Mouse (Mus musculus) spleen, adult 18-20 months (tissue): ENCODE results near the gene Gm572.

Source experiments
- DNase-seq, 2 experiments: peaks; one replicate each; pipeline ENCODE4 v3.0.0; 2022; ENCODE audit warnings: mixed read lengths in 2 of 2

Gm572 gene

DNA sequence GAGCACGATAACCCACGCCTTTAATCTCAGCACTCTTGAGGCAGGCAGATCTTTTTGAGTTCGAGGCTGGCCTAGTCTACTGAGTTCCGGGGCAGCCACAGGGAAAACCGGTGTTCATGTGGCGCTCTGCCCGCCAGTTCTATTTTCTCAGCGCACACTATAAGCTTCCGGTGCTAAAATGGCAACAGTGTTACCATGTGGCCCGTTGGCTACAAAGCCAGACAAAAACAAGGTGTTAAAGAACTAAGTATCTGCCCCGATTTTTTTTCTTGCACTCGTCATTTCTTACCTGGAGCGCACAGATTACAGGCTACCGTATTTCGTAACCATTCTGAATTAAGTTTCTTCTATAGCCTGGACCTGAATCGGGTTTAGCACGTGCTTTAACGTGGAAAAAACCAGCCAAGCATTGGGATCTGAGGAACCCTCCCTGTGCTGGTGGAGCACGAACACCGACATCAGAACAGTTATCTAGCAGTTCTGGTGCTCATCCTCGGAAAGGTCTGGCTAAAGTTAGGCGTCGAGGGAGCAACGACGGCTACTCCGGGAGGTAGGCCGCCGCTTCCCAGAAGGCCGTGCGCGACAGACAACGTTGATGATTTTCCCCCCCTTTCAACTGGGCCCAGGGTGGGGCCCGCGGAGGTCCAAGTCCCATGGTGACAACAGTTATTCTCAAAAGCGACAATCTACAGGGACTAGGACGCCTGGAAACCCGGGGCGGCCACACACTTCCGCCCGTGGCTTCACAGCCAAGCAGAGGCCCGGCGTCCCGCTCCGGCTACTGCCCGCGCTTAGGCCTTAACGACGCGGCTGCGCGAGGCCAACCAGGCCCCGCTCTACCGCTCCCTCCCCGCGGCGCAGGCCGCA lies 17.1 kb upstream of the Gm572 start:
- no peak for DNase-seq

DNA sequence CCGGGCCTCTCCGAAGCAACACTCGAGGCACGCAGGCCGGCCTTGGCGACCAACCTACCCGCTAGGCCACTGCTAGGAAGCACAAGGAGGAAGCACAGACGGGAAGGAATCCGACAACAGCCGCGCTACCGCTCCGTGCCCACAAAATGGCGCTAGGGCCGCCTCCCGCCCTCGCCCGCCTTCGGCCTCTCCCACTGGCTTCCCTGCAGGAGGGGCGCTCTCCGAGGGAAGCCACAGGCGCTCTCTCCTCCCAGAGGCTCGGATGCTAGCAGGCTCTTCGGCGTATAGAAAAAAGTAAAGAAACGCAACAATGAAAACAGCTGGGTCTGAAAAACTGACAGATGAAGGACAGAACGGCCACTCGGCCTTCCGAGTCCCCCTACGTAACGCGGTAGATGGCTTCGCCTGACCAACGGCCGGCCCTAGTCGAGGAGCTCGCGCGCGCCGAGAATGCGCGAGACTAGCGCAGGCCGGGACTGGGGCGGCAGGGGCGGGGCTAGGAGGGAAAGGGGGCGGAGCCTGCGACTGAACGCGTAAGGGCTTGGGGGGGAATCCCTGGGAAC lies 16.4 kb upstream of the Gm572 start, which contains the start of gene Tardbp:
Gene Tardbp (minus strand): TSS at position 397 of the 563 bp plus-strand sequence.
- peak; percentile 96 to 98 for DNase-seq

DNA sequence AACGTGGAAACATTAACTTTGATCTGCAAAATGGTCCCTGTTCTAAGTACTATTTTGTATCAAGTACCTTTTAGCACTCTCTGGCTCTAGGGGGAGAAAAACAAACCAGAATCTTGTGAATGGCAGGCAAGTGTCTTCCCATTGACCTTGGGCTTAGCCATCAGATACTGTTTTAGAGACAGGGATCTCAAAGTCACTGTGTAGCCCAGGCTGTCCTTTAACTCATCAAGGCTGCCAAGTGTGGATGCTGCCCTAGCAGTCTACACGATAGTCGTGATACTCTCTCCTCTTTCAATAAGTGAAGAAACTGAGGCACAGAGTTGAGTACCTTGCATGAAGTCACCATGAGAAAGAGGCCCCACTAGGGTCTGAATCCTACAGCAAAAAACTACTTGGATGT lies 15.9 kb upstream of the Gm572 start:
- DNase-seq: no peak

DNA sequence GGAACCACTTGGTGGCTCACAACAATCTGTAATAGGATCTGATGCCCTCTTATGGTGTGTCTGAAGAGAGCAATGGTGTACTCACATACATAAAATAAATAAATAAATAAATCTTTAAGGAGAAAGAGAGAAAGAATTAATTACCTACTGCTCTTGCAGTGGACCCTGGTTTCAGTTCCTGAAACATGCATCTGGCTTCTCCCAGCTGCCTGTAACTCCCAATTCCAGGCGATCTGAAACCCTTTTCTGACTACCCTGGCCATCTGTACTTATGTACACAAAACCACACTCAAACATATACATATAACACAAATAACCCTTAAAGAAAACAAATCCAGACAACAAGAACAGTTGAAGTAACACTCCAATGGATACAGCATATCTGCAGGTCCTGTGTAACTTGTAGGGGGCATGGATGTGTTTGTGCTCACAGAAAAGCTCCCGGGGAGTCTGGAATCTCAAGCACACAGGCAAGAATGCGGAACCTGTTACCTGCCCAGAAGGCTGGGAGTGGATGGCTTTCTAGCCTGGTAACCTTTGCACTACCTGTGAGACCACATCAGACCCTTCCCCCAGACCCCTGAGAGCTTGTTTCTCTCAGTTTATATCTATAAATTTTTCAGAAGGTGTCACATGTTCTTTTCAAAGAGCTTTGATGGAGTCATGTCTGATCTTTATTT lies 11.0 kb upstream of the Gm572 start:
- DNase-seq: no peak

DNA sequence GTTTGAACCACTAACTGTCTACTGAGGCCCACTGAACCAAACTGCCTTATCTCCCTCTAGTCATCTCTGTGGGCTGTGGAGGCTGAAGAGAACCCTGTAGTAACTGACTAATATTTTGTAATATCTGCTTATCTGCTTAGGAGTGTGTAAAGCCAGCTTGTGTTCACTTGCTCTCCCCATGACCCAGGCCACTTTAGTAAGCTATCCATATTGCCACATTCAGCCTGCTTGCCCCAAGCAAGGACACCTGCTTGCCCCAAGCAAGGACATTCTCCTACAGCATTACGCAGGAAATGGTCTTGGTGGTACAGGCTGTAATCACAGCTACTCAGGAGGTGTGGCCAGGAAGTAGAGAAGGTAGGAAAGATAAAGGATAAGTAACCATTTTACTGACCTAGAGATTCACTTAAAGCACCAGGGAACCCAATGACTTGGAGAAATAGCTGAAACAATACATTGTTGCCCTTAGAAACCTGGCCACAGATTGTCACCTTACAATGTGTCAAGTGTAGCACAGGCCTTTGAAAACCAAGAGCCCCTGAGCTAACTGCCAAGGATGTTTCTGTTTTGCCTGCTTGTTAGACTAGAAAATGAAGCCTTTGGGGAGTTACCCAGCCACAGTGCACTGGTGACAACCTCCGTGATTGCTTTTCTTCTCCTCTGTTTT lies 9.6 kb upstream of the Gm572 start:
- no peak for DNase-seq

DNA sequence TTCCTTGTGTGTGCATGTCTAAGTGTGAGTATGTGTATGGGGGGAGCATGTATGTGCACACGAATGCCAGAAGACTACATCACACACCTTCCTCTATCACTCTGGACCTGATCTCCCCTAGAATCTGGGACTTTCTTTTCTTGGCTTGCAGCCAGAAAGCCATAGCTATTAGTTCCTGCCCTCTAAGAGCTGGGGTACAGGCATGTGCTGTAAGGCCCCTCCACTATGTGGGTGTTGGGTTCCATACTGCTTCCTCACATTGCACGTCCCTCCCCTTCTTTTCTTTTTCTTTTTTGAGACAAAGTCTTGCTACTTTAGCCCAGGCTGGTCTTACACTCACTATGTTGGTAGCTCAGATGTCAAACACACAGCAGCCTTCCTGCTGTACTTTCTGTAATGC lies 7.8 kb upstream of the Gm572 start:
- DNase-seq: no peak

DNA sequence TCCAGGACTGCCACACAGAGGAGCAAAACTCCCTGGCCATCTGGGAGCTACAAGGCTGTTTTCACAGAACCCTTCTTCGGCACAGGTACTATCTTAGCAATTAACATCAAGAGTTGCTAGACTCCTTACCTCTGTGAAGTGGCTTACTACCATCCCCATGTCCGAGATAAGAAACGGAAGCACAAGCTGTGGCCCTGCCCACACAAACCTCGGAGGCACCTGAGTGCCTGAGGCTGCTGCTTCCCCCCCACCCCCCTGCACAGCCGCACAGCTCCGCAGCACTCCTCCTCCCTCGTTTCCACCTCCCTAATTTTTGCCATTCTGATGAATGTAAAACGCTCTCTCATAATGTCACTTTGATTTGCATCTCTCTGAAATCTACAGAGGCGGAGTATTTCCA lies 4.8 kb upstream of the Gm572 start:
- DNase-seq: no peak

DNA sequence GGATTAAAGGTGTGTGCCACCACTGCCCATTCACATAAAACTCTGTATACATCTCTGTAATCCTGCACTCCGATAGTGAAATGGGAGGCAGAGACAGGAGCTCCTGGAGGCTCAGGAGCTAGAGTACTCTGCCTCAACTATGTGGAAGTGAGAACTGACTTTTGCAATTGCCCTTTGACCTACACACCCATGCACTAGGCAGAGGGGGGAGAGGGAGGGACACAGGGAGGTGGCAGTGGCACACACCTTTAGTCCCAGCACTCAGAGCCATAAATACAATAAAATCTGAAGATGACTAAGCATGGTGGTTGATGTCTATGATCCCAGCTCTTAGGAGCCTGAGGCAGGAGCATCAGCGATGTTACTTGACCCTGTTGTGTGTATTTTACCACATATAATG lies 3.7 kb upstream of the Gm572 start:
- no peak for DNase-seq

DNA sequence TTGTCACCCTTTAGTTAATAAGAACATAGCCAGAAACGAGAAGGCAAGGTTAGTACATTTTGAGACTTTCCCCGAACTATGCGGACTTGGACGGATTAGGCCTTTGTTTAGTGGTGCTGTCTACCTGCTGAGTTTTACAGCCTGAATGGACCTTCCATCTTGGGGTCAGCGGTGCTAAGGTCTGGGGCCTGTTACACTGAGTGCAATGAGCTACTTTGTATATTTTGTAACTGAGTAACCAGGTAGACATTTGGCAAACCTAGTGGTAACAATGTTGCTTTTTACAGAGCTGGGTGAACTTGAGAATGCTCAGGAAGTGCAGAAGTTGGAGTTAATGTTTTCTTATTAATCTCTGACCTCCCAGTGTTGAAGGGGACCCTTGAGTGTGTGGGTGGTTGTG lies 2.0 kb upstream of the Gm572 start:
- DNase-seq: no peak

DNA sequence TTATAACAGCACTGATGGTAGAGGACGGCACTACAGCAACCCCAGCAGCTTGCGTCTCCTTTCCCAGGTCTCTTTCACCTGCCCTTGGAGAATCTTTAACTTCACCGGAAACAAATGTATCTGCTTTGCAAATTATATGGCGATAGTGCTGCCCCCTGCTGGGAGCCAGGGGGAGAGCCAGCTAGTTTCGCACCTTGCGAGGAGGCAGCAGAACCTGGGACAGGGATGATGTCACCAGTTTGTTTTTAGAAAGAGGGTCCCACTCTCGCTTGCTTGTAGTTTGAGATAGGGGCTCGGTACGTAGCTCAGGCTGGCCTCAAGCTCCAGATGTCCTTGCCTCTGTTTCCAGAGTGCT lies 1.0 kb downstream of the Gm572 start:
- peak; percentile 38 to 72 for DNase-seq

DNA sequence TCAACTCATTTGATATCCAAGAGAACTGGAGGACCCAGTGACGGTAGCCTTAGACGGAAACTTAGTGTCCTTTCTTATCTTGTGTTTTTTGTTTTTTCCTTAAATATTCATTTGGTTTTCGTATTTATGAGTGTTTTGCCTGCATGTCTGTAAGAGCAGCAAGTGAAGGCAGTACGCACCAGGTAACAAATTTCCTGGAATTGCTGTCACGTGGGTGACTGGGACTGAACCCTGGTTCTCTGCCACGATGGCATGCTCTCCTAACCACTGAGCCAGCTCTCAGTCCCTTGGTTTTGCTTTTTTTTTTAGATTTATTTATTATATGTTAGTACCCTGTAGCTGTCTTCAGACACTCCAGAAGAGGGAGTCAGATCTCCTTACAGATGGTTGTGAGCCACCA lies 1.8 kb downstream of the Gm572 start:
- DNase-seq: no peak

DNA sequence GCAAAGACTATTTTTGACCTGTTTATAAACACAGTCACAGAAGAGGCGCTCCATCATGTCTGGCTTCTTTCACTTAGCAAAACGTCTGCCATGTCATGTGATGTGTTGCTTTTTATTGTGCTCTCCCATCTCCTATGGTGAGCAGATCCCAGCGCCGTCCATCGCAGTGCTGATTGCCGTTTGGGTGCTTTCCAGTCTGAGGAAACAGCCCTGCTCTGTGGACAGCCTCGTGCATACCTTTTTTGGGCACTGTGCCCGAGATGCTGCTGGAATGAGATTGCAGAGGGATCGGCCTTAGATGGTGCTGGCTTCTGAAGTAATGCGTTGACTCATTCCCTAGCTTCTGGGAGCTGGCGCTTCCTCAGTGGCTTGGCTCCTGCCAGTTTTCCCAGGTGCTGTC lies 3.5 kb downstream of the Gm572 start:
- no peak for DNase-seq

DNA sequence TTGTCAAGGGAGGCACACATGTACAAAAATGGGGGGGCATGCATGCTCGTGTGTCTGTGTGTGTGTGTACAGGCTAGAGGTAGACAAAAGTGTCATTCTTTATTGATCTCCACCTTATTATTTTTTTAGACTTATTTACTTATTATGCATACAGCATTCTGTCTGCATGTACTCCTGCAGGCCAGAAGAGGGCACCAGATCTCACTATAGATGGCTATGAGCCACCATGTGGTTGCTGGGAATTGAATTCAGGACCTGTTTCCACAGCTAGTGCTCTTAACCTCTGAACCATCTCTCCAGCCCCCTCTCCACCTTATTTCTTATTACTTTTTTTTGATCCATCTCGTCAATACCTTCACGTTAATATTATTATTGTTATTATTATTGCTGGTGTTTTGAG lies 6.2 kb downstream of the Gm572 start:
- no peak for DNase-seq

DNA sequence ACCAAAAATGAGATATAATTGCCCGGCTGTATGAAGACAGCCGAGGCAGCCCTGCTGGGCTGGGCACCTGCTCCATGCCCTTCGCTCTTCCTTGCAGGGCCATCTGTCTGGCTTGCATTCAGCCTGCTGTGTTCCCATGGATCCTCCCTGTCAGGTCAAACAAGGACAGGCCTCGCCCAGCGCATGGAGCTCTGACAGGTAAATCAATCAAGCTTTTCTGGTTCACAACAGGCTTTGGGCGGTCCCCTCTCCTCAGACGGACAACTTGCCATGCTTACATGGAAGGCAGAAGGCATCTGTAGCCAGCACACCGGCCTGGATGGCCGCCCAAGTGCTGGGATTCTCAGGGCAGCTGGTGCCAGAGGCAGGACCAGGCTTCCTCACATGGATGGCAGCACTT lies 7.9 kb downstream of the Gm572 start:
- DNase-seq: no peak

DNA sequence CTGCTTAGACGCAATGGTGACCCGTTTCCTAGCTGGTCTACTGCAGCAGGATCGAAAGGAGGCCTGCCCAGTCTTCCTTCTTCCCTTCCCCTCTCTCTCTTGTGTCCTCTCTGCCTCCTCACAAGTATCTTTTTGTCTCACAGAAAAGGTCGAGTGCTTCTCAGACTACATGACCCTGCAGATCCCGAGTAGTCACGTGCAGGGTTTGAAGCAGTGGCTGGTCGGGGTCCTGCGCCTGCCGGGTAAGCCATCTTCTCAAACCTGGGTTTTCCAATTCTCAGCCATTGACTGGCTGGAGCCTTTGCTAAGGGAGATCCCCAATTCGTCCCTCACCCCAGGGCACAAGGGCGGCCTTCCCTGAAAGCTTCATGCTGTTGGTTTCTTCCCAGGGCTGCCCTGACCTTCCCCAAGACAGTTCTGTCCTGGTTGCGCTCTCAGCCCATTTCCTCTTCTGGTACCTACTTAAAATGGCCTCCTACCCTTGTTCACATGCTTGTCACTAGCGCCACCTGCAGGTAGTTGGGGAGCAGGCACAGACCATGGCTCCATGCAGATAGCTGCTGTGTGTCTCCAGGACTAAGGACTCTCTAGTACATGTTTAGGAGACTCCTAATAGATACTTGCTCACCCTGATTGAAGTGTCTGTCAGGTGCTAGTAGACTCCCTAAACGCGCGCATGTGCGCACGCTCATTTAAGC lies 11.7 kb downstream of the Gm572 start:
- DNase-seq: no peak

DNA sequence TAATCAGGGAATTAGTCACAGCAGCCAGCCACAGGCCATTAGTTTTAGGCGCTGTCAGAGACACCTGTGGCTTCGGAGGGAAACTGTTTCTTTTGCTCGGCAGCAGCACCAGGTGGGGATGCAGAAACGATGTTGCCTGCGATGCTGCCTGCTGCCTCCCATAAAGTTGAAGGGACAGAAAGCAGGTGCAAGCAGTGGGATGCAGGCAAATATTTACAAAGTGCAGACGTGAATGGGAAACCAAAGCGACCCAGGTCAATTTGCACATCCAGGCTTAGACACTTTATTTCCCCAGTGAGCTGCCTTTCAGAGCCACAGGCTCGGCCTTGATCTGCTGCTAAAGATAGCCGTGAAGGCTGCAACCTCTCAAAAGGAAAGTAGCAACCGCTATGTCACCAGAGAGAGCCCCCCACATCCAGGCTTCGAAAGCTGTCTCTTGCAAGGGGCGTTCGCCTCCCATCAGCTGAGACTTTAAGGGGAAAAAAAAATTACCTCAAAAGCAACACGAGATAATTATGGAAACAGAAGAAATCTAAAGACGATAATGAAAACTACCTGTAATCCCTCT lies 13.7 kb downstream of the Gm572 start:
- DNase-seq: no peak

DNA sequence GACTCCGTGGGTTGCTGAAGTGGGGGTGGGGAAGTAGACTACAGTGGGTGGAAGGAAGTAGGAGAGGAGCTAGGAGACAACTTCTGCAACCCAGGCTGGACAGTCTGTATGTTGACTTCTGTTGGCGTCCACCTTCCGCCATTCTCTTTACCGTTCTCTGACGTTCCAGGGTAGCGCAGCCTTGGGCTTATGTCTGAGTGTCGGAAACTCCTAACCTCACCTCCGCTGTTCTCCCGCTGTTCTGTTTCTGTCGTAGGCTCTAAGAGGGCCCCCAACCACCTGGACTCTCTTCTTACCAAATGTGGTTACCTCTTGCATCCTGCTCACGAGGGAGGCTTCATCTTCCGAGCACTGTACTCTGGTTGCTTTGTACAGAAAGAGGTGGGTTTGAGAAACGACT lies 14.7 kb downstream of the Gm572 start:
- DNase-seq: no peak

DNA sequence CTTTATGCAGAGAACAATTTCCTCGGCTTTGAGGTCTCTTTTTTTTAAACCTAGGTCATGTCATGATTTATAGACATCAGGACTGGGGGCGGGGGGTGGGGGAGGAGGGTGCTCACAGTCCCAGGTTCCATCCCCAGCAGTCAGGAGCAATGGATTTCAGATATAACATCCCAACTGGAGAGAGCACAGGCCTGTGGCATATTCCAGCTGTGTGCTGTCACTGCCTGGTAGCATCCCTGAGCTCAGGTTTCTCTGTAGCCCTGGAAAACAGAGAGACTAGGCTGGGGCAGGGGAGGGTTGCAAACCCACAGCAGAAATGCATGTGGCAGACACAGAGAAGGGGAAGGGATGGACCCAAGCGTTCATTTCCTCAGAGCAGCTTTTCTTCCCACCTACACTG lies 17.1 kb downstream of the Gm572 start:
- DNase-seq: no peak

DNA sequence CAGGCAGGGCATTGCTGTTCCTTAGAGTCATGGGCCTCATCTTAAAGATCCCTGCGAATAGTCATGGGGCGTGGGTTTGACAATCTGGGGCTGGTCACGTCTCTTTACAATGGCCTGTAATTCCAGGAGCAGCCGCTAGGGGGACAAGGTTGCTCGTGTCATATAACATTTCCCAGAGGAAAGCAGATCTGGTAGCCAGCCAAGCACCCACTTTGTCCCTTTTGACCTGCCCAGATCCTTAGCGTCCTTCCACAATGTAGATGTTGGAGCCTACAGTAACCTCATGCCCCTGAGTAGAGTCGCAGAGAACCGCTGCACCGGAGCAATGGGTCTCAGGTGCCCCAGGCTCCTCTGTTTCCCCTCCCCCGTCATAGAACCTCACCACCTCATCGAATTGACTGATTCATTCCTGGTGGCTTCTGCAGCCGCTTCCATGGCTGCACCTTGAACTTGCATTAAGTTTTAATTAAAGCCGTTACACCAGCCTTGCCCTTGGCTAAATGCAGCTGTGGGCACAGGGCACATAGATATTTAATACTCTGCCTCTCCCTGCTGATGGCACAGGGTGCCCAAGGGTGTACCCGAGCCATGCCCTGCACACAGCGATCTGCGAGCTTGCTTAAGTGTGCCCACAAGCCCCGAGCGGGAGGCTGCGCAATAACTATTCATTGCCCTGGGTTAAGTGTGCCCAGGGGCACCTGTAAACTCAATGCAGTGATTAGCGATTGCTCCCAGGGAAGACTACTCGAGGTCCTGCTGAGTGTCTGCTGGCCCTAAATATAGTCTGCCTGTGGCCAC lies 19.2 kb downstream of the Gm572 start:
- DNase-seq: peak; percentile 37 to 78

DNA sequence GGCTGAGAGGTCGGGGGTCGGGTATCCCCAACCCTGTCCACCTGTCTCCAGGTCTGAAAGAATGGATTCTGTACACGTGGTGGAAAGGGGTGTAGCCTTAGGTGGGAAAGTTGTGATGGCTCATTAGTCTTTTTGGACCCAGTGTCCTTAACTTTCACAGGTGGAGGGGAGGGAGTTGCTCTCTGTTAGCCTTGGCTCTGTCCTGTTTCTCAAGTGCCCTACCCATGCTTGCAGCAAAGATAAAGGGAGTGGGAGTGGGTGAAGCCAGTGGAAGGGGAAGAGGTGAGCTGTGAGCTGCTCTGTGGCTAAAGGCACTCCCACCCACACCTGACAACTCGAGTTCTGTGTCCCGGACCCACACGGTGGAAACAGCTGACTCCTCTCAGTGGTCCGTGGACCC lies 20.2 kb downstream of the Gm572 start:
- DNase-seq: no peak

DNA sequence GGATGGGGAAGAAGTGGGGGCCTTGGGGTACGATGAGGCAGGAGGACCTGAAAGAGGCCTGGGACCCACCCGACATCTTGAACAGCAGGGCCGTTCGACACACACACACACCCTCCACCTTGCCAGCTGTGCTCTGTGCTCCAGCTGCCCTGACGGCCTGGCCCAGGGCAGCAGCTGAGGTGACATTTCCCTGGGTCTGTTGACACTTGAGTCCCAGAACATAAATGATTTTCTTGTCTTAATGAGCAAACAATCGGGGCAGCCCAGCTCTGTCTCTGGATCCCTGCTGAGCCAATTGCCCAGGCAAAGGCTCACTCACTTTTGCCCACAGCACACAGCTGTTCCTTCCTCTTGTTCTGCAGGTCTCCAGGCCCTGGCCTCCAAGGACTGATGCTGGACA lies 20.9 kb downstream of the Gm572 start:
- DNase-seq: no peak
